In the genomic region with DNA sequence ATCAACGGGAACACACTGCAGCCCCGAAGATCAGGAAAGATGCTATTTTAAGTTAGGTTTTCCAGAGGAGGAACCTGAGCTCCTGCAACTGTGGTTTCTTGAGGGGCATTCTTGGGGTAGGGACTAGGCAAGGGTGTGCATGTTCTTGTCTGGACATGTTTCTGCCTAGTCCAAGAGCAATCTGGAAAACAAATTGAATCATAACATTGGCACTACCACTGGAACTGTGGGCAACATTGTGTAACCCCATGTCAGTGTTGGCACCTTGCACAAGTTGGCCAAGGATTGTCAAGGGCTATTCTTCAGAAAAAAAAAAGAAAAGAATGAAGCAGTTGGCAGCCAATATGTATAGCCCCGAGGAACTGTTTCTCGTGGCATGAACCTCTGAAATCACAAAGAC, we compare ENCODE assay signal across 23 mouse cellular contexts.
DNase-seq lines count a peak whose midpoint lies in the region; ATAC-seq and TF ChIP-seq lines count a peak whose summit lies in the region.
"Had no signal": no experiment of that assay in that cellular context is flagged by ENCODE, and none has a peak within 500 bp of the region (broad histone marks: within the 10 kb centered on the region; RNA-seq: fewer than 3 reads in every experiment).

No protein-coding gene starts in this region.

- no peak for ATAC-seq in lung, postnatal 0 days
- ATAC-seq: activated CD4-positive, CD25-positive, alpha-beta regulatory T cell, adult 4 months; forebrain, embryonic 16.5 days; hindbrain, embryonic 16.5 days; inflammation-experienced regulatory T-cells, adult 6 months; intestine, postnatal 0 days; Patski had no signal

- H3K36me3 ChIP-seq in lung, postnatal 0 days (ENCODE audit: insufficient read depth, low read length): no peaks in the 10 kb centered on the region
- H3K36me3 ChIP-seq: embryonic facial prominence, embryonic 15.5 days; forebrain, embryonic 12.5 days; heart, embryonic 13.5 days; hindbrain, embryonic 12.5 days had no signal

- H3K4me1 ChIP-seq in lung, postnatal 0 days (ENCODE audit: insufficient read depth, low read depth, low read length): no peaks in the 10 kb centered on the region
- H3K4me1 ChIP-seq: embryonic facial prominence, embryonic 15.5 days had no signal

- H3K9me3 ChIP-seq in lung, postnatal 0 days (ENCODE audit: low read length): no peaks in the 10 kb centered on the region
- H3K9me3 ChIP-seq: embryonic facial prominence, embryonic 15.5 days; forebrain, embryonic 12.5 days; heart, embryonic 13.5 days; hindbrain, embryonic 12.5 days had no signal

- no peak overlapping the region for H3K4me2 ChIP-seq in lung, postnatal 0 days (replicated peaks; ENCODE audit: low read depth, low read length)
- H3K4me2 ChIP-seq: embryonic facial prominence, embryonic 15.5 days; forebrain, embryonic 12.5 days; heart, embryonic 13.5 days; hindbrain, embryonic 12.5 days had no signal

- H3K4me3 ChIP-seq in lung, postnatal 0 days (ENCODE audit: low read depth, low read length): no peak overlapping the region
- H3K4me3 ChIP-seq: embryonic facial prominence, embryonic 15.5 days; erythroblast, embryonic 14.5 days; forebrain, embryonic 12.5 days; heart, embryonic 13.5 days; hindbrain, embryonic 12.5 days had no signal

- DNase-seq in adrenal gland, adult 8-10 months: peak; percentile 49
- no peak for DNase-seq in adrenal gland, postnatal 4 days (ENCODE audit: low spot score in 2 of 2)
- DNase-seq in lung, postnatal 36 days: peak; percentile 25
- no peak for DNase-seq in lung, postnatal 0 days (ENCODE audit: low spot score)
- peak; percentile 57 for DNase-seq in fat pad, adult 2 months (ENCODE audit: extremely low read depth, low read depth, low spot score)
- no peak for DNase-seq in ovary, postnatal 14 days (ENCODE audit: low spot score)
- no peak for DNase-seq in kidney, postnatal 36 days
- DNase-seq: cerebellum, adult 11-12 months; cerebellum, adult 9-11 months; cerebellum, postnatal 36 days; gastrocnemius, postnatal 10 days; heart, postnatal 36 days had no signal

- H3K9ac ChIP-seq in lung, postnatal 0 days (replicated peaks; ENCODE audit: low read depth): no peak overlapping the region
- H3K9ac ChIP-seq: embryonic facial prominence, embryonic 15.5 days; forebrain, embryonic 12.5 days; heart, embryonic 13.5 days; hindbrain, embryonic 12.5 days had no signal

- 79% methylated on average over 4 of the region's 4 CpGs for WGBS in lung, postnatal 0 days

- TF ChIP-seq EP300 in lung, postnatal 0 days (IDR thresholded peaks at IDR 0.05): no peak

- no peak for TF ChIP-seq CTCF in lung, postnatal 0 days (IDR thresholded peaks at IDR 0.05)

- H3K27ac ChIP-seq in lung, postnatal 0 days (ENCODE audit: low read length): no peak overlapping the region
- H3K27ac ChIP-seq: embryonic facial prominence, embryonic 15.5 days; forebrain, embryonic 12.5 days; heart, embryonic 13.5 days; hindbrain, embryonic 12.5 days had no signal

- H3K27me3 ChIP-seq in lung, postnatal 0 days (replicated peaks; ENCODE audit: insufficient read depth, low read length): no peaks in the 10 kb centered on the region
- H3K27me3 ChIP-seq: embryonic facial prominence, embryonic 15.5 days; forebrain, embryonic 12.5 days; hindbrain, embryonic 12.5 days had no signal

Comparison
In these comparisons a context has a peak if more than half of its experiments do, and no peak if none do; other contexts are left out.
1. DNase-seq: peak in adrenal gland, adult 8-10 months (single experiment), lung, postnatal 36 days (single experiment) and fat pad, adult 2 months (single experiment); none in adrenal gland, postnatal 4 days (0 of 2), lung, postnatal 0 days (single experiment), ovary, postnatal 14 days (single experiment) and kidney, postnatal 36 days (0 of 2).